Mouse (Mus musculus): Measurements from ENCODE around the gene Lsm2. TPM values are rescaled to one million over a fixed set of nuclear protein-coding genes. Genes with fewer than 3 reads are reported as not detected.
"Not testable (repeated sequence)": the region's sequence is repeated elsewhere in the genome, so short reads cannot be mapped to it uniquely, and the experiment has no call there.

Lsm2 gene
- polyA plus RNA-seq, 1 experiment from 2014 or later = 278 TPM

DNA sequence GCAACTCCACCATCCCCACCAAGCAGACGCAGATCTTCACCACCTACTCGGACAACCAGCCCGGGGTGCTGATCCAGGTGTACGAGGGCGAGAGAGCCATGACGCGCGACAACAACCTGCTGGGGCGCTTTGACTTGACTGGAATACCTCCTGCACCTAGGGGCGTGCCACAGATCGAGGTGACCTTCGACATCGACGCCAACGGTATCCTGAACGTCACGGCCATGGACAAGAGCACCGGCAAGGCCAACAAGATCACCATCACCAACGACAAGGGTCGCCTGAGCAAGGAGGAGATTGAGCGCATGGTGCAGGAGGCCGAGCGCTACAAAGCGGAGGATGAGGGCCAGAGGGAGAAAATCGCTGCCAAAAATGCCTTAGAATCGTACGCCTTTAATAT lies 3.4 kb upstream of the Lsm2 start:
- no peak overlapping the region for H3K27ac ChIP-seq
- DNase-seq (ENCODE audit: low spot score) = no peak
- 87% methylated on average over 27 of the region's 27 CpGs for WGBS
- H3K9me3 ChIP-seq = no peaks in the 10 kb centered on the region
- H3K4me1 ChIP-seq (replicated peaks) = peaks cover 13% of the 10 kb centered on the region
- H3K4me3 ChIP-seq = no peak overlapping the region
- peaks cover 8% of the 10 kb centered on the region for H3K27me3 ChIP-seq (ENCODE audit: insufficient read depth, poor library complexity, severe bottlenecking)
- H3K36me3 ChIP-seq = peaks cover 14% of the 10 kb centered on the region

DNA sequence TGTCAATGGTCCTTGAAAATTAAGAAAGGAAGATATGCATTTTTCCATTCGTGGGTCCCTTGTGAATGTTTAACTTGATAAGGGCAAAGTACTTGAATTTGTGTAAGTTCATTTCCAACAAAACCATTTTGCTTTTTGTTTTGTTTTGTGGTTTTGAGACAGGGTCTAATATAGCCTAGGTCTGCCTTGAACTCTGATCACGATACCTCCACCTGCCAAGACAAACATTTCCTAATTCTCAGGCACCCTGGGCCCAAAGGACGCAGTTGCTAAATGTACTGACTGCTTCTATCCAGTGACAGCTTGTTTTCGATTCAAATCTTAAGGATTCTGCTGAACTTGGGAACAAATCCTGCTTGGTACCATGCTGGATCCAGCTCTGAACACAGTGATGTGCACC lies 2.0 kb upstream of the Lsm2 start:
- Histone ChIP-seq H3K36me3 (peaks cover 20% of the 10 kb centered on the region), H3K4me1 (replicated peaks) (peaks cover 13% of the 10 kb centered on the region), H3K9me3 (no peaks in the 10 kb centered on the region), H3K27ac (no peak overlapping the region), H3K27me3 (ENCODE audit: insufficient read depth, poor library complexity, severe bottlenecking) (no peaks in the 10 kb centered on the region), H3K4me3 (no peak overlapping the region)
- DNase-seq (ENCODE audit: low spot score) = no peak
- 90% methylated on average over 4 of the region's 4 CpGs for WGBS

DNA sequence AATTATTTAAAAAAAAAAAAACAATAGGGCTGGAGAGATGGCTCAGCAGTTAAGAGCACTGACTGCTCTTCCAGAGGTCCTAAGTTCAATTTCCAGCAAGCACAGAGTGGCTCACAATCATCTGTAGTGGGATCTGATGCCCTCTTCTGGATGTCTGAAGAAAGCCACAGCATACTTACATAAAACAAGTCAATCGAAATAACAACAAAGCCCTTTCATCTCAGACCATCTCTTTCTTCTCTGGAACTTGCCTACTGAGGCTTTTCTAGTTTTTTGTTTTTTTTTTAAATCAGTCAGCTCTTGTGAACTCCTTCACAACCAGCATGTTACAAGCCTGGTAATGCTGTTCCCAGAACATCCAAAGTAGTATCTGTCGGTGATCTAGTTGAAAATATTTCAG lies 1.0 kb upstream of the Lsm2 start:
- DNase-seq (ENCODE audit: low spot score) = peak; percentile 25
- Histone ChIP-seq H3K9me3 (no peaks in the 10 kb centered on the region), H3K27me3 (ENCODE audit: insufficient read depth, poor library complexity, severe bottlenecking) (no peaks in the 10 kb centered on the region), H3K27ac (peak overlapping the region; percentile 100), H3K36me3 (peaks cover 30% of the 10 kb centered on the region), H3K4me3 (peak overlapping the region; percentile 95), H3K4me1 (replicated peaks) (peaks cover 13% of the 10 kb centered on the region)
- 23% methylated on average over 2 of the region's 2 CpGs for WGBS

DNA sequence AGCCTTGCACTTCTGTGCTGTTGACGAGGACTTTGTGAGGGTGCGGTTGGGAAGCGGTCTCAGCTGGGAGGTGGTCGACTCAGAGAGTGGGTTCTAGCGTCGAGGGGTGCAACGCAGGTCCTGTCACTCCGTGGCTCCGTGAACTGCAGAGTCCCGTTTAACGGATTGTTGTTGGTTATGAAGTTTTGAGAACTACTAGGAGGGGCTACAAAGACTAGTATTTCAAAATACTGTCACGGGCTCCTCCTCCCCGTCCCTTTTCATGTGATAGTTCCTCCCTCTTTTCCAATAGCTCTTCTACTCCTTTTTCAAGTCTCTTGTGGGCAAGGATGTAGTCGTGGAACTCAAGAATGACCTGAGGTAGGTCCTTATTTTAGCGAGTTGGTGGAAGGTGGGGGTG lies 666 bp downstream of the Lsm2 start:
- H3K9me3 ChIP-seq = no peaks in the 10 kb centered on the region
- DNase-seq (ENCODE audit: low spot score) = no peak
- peaks cover 13% of the 10 kb centered on the region for H3K4me1 ChIP-seq (replicated peaks)
- peaks cover 40% of the 10 kb centered on the region for H3K36me3 ChIP-seq
- peak overlapping the region; percentile 100 for H3K27ac ChIP-seq
- WGBS = under 1% methylated on average over 15 of the region's 15 CpGs
- peak overlapping the region; percentile 95 for H3K4me3 ChIP-seq
- no peaks in the 10 kb centered on the region for H3K27me3 ChIP-seq (ENCODE audit: insufficient read depth, poor library complexity, severe bottlenecking)

DNA sequence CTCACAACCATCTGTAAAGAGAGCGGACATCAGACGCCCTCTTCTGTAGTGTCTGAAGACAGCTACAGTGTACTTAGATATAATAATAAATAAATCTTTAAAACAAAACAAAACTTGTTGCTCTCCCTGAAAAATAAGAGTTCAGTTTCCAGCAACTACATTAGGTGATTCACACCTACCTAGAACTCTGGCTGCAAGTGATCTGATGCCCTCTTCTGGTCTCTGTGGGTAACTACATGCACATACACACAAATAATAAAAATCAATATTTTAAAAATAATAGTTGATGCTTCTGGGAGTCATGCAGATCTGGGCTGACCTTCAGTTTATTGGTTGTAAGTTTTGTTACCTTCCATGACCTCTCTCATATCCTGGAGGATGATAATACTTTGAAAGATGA lies 2.6 kb downstream of the Lsm2 start:
- DNase-seq (ENCODE audit: low spot score) = no peak
- peaks cover 51% of the 10 kb centered on the region for H3K36me3 ChIP-seq

DNA sequence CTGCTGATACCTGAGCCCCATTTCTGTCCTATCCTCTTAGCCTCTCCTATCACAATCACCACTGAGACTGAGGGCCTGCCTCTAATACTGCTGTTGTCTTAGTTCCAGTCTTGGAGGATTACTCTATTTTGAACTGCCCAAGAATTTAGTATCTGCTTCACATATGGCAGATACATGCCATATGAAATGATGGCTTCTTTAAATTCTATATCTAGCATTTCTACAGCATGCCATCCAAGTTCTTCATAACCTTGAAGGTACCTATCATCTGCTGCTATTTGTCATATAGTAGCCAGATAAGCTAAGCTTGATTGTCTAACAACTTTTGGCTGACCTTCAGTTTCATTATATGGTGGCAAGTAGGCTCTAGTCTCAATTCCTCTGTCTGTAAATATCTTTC lies 13.1 kb downstream of the Lsm2 start:
- Histone ChIP-seq H3K27me3 (ENCODE audit: insufficient read depth, poor library complexity, severe bottlenecking) (no peaks in the 10 kb centered on the region), H3K27ac (no peak overlapping the region), H3K4me3 (no peak overlapping the region), H3K9me3 (no peaks in the 10 kb centered on the region), H3K36me3 (peaks cover 77% of the 10 kb centered on the region), H3K4me1 (replicated peaks) (peaks cover 31% of the 10 kb centered on the region)
- DNase-seq (ENCODE audit: low spot score) = no peak

More for the DNA sequence above, 2.6 kb downstream of the Lsm2 start:
- no peaks in the 10 kb centered on the region for H3K9me3 ChIP-seq
- WGBS = 80% methylated on average over 2 of the region's 2 CpGs
- no peaks in the 10 kb centered on the region for H3K27me3 ChIP-seq (ENCODE audit: insufficient read depth, poor library complexity, severe bottlenecking)
- H3K27ac ChIP-seq = no peak overlapping the region
- H3K4me3 ChIP-seq = no peak overlapping the region
- peaks cover 13% of the 10 kb centered on the region for H3K4me1 ChIP-seq (replicated peaks)

DNA sequence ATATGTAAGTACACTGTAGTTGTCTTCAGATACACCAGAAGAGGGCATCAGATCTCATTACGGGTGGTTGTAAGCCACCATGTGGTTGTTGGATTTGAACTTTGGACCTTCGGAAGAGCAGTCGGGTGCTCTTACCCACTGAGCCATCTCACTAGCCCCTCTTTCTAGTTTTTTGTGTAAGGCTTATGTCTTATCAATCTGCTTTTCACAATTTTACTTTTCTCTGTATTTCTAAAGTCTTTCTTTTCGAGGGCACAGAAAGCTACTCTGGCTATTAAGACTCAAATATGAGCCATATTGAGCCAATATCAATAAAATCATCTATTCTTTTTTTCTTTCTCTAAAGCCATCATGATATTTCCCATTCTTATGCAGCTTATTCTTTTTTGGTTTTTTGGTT lies 13.5 kb downstream of the Lsm2 start:
- H3K4me3 ChIP-seq; DNase-seq (ENCODE audit: low spot score); H3K27me3 ChIP-seq (ENCODE audit: insufficient read depth, poor library complexity, severe bottlenecking); H3K9me3 ChIP-seq; H3K27ac ChIP-seq: not testable (repeated sequence)
- H3K4me1 ChIP-seq (replicated peaks) = peaks cover 36% of the 10 kb centered on the region
- WGBS = 93% methylated on average over 4 of the region's 4 CpGs
- H3K36me3 ChIP-seq = peaks cover 74% of the 10 kb centered on the region

DNA sequence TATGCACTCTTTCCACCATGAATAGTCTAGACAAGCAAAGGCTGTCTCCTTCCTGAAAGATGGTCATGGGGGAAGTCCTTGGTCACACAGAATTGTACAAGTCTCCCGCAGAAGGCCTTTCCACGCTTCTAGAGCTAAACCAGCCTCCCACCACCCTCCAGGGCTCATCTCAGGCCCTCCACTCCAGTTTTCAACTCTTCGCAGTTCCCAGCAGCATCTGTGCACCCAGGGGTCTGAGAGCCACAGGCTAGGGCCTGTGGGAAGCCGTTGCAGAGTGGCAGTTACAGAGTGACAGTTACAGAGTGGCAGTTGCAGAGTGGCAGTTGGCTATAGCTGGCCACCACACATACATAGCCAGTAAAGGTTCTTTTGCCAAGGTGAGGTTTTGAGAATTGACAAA lies 14.3 kb downstream of the Lsm2 start:
- DNase-seq (ENCODE audit: low spot score); H3K27me3 ChIP-seq (ENCODE audit: insufficient read depth, poor library complexity, severe bottlenecking); H3K9me3 ChIP-seq; H3K27ac ChIP-seq; H3K4me3 ChIP-seq: not testable (repeated sequence)
- Histone ChIP-seq H3K36me3 (peaks cover 66% of the 10 kb centered on the region), H3K4me1 (replicated peaks) (peaks cover 39% of the 10 kb centered on the region)
- 93% methylated on average over 4 of the region's 4 CpGs for WGBS

DNA sequence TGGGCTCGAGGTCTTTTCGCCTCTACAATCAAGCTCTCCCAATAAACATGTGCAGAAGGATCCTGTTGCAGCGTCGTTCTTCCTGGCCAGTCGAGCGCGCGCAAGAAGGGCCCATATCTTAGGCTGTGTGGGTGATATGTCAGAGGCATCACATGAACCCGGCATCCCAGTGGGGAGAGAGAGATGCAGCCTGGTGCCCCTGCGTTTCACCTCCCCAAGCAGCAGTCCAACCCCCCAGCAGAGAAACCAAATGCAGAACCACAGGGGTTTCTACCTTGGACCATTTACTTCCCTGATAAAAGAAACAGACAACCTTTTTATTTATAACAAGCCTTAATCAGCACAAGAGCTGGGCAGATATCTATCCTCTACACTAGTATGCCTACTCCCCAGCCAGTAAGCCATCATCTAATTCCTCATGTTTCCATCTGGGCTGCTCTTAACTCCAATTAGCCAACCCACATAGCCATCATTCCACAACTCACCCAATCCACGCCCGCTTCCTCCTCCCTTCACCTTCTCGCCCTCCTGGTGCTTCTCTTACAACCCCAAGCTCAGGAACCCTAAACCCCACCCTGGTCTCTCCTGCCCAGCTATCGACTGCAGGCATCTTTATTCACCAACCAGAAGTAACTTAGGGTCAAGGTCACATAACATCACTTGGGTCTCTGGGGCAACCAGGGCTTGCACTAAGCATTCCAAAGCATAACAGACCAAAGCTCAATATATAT lies 14.9 kb downstream of the Lsm2 start:
- DNase-seq (ENCODE audit: low spot score) = no peak
- Histone ChIP-seq H3K4me1 (replicated peaks) (peaks cover 42% of the 10 kb centered on the region), H3K4me3 (peak overlapping the region; percentile 24), H3K9me3 (no peaks in the 10 kb centered on the region), H3K36me3 (peaks cover 60% of the 10 kb centered on the region), H3K27ac (no peak overlapping the region), H3K27me3 (ENCODE audit: insufficient read depth, poor library complexity, severe bottlenecking) (no peaks in the 10 kb centered on the region)
- WGBS = 92% methylated on average over 14 of the region's 14 CpGs

DNA sequence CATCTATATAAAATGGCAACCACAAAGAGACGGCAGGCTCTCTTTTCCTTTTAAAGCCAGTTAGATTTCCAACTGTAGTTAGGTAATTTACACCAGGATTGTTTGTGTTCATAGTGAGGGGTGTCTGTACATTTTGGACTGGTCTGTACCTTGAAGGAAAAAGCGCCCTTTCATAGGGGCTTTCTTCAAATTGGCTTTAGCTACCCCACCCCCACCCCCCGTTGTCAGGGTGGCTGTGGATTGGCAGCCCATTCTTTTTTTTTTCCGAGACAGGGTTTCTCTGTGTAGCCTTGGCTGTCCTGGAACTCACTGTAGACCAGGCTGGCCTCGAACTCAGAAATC lies 15.5 kb downstream of the Lsm2 start:
- Histone ChIP-seq H3K27ac (no peak overlapping the region), H3K36me3 (peaks cover 55% of the 10 kb centered on the region), H3K4me3 (peak overlapping the region; percentile 24; the same call in 1 of the 2 replicates), H3K9me3 (no peaks in the 10 kb centered on the region), H3K4me1 (replicated peaks) (peaks cover 47% of the 10 kb centered on the region), H3K27me3 (ENCODE audit: insufficient read depth, poor library complexity, severe bottlenecking) (no peaks in the 10 kb centered on the region)
- DNase-seq (ENCODE audit: low spot score) = no peak
- 89% methylated on average over 5 of the region's 5 CpGs for WGBS

DNA sequence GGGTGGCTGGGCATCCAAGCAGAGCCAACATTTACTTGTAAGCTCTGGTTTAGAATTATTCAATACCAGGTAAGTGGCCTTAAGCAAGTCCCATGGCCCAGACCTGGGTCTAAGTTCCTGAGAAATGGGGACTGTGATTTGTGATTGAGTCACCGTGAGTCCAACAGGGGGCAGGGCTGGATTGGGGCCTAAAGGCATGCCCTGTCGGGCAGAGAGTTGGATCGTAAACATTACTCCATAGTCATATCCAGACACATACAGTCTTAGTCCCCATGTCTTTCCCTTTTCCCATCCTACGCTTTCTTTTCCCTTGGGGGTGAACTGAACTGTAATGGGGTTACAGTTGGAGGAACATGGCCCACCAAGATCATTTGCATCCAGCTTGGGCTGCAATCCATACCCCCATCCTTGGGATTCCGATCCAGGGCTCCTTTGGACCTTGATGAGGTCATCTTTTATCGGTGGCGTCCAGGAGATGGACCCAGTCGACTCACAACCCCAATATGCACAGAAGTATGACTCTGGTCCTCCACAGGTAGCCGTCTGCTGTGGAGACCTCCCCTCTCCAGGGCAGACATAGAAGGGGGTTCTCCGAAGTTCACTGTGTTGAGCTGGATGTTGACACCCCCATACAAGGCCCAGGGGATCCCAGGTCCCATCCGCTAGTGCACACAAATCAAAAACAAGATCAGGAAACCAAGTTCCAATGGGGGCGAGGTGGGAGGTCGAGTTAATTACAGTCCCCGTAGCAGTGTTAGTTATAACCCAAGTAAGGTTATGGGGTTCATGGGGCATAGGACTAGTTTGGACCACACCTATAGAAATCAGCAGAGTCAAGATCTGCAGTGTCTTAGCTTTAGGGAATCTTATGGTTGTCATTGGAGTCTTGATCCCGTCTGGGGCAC lies 17.1 kb downstream of the Lsm2 start:
- Histone ChIP-seq H3K4me3 (peak overlapping the region; percentile 89), H3K36me3 (peaks cover 53% of the 10 kb centered on the region), H3K27me3 (ENCODE audit: insufficient read depth, poor library complexity, severe bottlenecking) (no peaks in the 10 kb centered on the region), H3K4me1 (replicated peaks) (peaks cover 62% of the 10 kb centered on the region), H3K27ac (peak overlapping the region; percentile 90; the same call in 1 of the 2 replicates), H3K9me3 (no peaks in the 10 kb centered on the region)
- WGBS = 96% methylated on average over 15 of the region's 15 CpGs
- no peak for DNase-seq (ENCODE audit: low spot score)

DNA sequence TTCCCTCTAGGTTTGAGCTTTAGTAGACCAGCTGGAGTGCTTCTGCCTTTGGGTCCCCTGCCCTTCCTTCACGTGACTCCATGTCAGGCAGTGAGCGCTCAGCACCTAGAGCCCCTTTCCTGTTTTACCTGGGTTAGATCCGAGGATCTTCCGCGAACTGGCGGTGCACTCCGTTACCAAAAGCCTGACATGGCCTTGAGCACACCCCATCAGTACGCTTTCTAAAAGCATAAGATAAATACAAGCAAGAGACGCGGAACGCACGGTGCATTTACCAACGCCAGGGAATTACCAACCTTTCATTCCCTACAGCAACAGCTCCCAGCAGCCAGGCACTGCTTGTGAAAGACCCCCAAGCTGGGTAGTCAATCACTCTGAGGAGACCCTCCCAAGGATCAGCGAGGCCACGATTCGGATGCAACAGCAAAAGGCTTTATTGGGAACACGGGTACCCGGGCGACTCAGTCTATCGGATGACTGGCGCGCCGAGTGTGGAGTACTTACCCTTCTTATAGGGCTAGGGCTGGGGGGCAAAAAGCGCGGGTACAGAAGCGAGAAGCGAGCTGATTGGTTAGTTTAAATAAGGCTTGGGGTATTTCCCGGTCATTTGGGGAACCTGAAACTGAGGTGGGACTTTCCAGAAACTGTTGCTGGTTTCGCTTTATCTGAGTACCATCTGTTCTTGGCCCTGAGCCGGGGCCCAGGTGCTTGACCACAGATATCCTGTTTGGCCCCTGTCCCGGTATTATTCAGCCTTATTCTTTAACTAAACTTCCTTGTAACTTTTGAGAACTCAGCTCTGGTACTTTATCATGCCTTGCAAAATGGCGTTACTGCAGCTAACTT lies 18.4 kb downstream of the Lsm2 start:
- H3K27me3 ChIP-seq (ENCODE audit: insufficient read depth, poor library complexity, severe bottlenecking); H3K9me3 ChIP-seq: not testable (repeated sequence)
- peaks cover 69% of the 10 kb centered on the region for H3K4me1 ChIP-seq (replicated peaks)
- DNase-seq (ENCODE audit: low spot score) = peak; percentile 39
- peak overlapping the region; percentile 95 for H3K27ac ChIP-seq
- WGBS = 24% methylated on average over 30 of the region's 32 CpGs
- H3K36me3 ChIP-seq = peaks cover 64% of the 10 kb centered on the region
- H3K4me3 ChIP-seq = peak overlapping the region; percentile 89

All from hindbrain, embryonic 10.5 days (tissue).